Mouse (Mus musculus) cerebellum, postnatal 36 days (tissue): ENCODE results near the gene Mlxip.

Source experiments
- DNase-seq, 2 experiments: peaks; one replicate each; pipeline ENCODE4 v3.0.0; 2021 to 2022; ENCODE audit warnings: mixed read lengths in 2 of 2

Gene Mlxip

DNA sequence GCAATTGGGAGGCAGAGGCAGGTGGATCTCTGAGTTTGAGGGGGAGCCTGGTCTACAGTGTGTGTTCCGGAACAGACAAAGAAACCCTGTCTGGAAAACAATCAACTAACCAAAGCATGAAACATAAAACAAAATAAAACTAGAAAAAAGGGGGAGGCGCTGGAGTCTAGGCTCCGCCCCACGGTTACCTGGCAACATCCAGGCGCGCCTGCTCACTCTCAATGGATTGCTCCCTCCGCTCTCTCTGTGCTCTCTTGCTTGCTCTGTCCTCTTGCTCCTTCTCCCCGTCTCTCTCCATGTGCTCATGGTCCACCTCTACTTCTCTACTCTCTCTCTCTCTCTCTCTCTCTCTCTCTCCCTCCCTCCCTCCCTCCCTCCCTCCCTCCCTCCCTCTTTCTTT lies 11.9 kb upstream of the Mlxip start:
- DNase-seq: no peak

DNA sequence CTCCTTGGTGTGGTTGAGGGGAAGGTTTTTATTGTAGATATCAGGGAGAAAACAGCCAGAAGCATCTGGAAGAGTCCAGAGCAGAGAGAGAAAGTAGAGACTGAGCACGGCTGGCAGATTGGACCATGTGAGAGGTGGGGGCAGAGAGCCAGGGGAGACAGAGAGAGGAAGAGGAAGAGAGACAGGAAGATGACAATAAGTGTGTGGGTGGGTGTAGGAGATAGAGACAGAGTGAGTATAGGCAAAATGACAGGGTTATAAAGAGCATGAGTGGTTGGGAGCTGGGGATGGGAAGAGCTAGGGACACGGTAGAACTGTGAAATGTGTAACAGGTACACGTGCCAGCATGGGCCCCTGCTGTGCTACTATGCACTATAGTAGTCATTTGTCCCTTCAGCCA lies 6.1 kb upstream of the Mlxip start:
- DNase-seq: no peak

DNA sequence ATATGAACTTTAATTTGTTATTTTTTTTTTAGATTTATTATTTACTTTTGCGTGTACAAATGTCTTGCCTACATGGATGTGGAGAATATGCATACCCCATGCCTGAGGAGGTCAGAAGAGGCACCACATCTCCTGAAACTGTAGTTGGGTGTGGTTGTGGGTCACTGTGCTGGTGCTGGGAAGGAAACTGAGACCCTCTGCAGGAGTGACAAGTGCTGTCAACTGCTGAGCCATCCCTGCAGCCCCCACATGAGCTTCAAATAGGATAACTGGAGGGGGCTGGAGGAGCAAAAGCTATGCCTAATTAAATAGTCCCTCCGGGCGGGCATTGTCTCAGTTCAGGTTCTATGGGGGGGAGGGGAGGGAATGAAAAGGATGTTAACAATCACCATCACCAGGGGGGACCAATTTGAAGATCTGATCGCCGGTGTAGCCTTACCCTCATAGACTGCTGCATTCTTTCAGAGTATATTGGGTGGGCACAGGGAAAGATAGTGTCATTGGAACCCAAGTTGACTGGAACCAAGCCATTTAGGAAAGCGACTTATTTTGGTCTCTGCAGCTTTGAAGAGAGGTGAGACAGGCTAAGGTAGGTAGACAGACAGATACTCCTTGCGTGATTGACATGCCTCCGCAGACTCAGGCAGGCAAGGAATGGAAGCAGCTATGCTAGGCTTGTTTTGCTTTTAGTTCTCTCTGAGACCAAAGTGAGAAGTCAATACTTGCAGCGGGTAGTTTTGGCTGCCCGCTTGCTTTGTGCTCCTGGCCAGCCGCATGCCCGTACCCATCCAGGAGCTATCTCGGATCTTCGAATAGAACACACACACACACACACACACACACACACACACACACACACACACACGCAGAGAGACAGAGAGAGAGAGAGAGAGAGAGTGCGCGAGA lies 3.8 kb upstream of the Mlxip start:
- DNase-seq: no peak

DNA sequence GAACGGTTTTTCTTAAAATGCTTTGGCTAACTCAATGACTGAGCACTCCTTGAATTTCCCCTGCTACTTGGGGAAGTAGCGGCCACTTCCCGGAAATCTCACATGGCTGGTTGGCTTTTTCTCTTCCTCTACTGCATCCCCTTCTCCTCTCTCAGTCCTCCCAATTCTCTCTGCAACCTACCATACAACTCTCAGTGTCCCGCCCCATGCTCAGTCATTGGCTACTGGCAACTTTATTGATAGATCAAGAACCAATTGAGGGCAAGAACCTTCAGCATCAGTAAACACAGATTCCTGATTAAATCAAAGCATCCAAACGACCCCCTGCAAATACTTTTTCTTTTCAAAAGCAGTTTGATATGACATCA lies 3.2 kb upstream of the Mlxip start:
- DNase-seq: peak; percentile 43 to 59

- DNase-seq: no peak
Observed at GRCm38 (mm10) chr5:123393786-123394302, 754 bp upstream of the Mlxip start.

GRCm38 (mm10) chr5:123394957-123395881 lies 621 bp downstream of the Mlxip start:
- peak in 1 of 2 experiments; percentile 32 for DNase-seq

GRCm38 (mm10) chr5:123396901-123397464 lies 2.4 kb downstream of the Mlxip start:
- DNase-seq: peak; percentile 76 to 77

GRCm38 (mm10) chr5:123397786-123398185 lies 3.2 kb downstream of the Mlxip start:
- no peak for DNase-seq

- no peak for DNase-seq
Observed at GRCm38 (mm10) chr5:123398856-123399498, 4.4 kb downstream of the Mlxip start.

GRCm38 (mm10) chr5:123404480-123404879 lies 9.9 kb downstream of the Mlxip start:
- no peak for DNase-seq

GRCm38 (mm10) chr5:123406952-123407351 lies 12.4 kb downstream of the Mlxip start:
- no peak for DNase-seq

DNA sequence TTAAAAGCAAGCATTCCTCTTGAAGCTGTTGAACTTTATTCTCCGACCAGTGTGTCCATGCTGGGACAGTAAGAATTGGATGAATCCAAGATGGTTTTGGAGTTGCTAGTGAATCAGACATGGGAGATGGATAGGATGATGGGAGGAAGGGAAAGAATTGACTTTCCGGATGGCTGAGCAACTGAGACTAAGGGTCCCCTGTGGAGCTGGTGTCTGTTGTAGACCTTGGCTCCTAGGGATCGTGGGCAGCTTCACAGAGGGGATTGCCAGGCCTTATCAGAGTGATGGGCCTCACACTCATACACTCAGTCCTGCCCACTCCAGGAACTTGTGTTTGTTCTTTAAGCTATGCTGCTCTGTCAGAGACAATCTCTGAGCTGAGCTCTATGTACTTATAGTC lies 13.6 kb downstream of the Mlxip start:
- peak in 1 of 2 experiments; percentile 17 for DNase-seq

DNA sequence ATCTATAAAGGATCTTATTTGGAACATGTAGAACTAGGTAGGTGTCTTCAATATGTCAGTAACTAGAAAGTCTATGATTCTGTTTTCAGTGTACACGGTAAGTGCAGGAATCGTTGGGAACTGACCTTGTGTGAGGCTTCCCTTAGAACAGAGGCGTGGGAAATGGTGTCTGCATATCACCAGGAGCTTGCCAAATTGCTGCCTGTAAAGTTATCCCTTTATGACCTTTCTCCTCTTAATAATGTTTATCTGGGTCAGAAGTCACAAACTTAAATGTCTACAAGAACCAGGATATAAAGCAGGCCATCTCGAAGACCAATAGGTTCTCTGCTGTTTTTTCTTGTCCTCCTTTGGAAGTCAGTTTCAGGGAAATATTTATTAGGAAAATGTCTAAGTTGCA lies 17.6 kb downstream of the Mlxip start:
- DNase-seq: no peak

DNA sequence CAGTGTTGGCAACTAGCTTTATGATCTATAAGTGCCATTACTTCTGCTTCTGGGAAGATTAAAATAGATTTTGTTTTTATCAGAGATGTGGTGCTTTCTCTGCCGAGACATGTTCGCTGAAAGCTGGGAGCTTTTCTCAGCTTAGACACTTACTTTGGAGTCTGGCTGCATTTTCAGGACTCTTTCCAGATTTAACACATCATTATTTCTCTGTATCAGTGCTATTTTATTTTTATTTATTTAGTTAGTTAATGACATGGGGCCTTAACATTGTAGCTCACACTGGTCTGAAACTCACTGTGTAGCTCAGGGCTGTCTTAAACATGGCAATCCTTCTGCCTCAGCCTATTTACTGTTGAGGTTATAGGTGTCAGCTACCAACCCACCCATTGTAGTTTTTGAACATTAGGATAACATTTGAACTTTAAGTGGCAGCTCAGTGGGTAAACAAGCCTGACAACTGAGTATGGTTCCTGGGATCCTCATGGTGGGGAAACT lies 19.3 kb downstream of the Mlxip start:
- no peak for DNase-seq

- no peak for DNase-seq
Observed at GRCm38 (mm10) chr5:123416149-123416548, 21.6 kb downstream of the Mlxip start.

GRCm38 (mm10) chr5:123416566-123417518 lies 22.2 kb downstream of the Mlxip start:
- no peak for DNase-seq

- no peak for DNase-seq
Observed at GRCm38 (mm10) chr5:123423885-123424284, 29.3 kb downstream of the Mlxip start.

GRCm38 (mm10) chr5:123427556-123427955 lies 33.0 kb downstream of the Mlxip start:
- no peak for DNase-seq

DNA sequence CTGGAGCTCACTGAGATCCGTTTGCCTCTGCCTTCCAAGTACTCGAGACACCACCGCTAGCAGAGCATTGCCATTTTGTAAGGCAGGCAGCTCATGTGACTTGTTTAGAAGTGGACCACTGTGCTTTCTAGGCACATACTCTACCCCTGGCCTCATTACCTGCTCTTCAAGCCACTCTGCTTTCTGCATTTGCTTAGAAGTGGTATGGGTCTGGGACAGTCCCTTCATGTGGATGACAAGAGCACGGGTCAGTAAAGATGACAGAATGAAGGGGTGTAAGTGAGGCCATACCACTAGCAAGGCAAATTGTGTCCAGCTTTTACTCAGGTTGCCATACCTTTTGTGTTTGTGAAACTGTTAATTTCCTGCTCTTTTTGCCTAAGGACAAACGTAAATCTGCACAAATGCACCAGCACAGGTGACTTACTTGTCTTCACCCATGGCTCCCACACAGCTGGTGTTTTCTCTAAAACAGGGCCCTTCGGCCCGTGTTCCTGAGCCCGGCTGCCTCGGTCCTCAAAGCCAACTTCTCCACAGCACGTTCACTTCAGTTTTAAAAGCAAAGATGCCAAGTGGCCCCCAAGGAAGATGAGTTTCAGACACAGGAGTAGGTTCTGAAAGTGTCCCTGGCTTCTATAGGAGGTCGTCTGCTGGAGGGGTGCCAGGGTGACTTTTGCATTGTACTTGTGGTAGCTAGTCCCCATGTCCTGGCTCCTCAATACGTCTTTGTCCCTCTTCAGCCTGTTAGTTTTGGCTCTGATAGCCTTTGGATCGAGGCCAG lies 37.1 kb downstream of the Mlxip start:
- DNase-seq: peak; percentile 62 to 71

GRCm38 (mm10) chr5:123432305-123432874 lies 37.8 kb downstream of the Mlxip start:
- DNase-seq: no peak
